16 mouse cellular contexts compared by ENCODE assay signal in the genomic region with DNA sequence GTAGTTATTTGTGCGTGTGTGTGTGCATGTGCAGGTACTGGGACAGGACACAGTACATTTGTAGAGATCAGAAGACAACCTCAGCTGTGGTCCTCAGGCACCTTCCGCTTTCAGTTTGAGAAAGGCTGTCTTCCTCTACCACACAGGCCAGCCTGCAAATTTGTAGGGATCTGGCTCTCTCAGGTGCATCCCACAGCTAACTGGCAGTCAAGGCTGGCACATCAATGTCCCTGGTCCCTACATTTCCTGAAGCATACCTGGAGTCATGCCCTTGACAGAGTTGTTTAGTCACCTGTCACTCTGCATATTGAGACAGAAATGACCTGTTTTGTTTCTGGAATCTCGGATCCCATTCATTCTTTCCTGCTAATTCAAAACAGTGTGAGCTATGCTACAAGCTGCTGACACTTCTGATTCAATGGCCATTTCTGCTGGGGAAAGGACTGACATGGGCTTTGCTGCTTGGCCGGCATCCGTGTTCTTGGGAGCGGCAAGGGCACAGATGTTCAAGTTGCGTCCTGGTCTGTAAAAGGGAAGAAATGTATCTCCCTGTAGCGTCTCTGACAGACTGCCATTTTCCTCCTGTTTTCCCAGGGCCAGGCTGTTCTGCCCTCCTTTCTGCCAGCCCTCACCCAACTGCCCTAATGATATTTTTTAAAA. TPM values are rescaled to one million over a fixed set of nuclear protein-coding genes. Genes with fewer than 3 reads are reported as not detected.
DNase-seq lines count a peak whose midpoint lies in the region; ATAC-seq and TF ChIP-seq lines count a peak whose summit lies in the region.
"Had no signal": no experiment of that assay in that cellular context is flagged by ENCODE, and none has a peak within 500 bp of the region (broad histone marks: within the 10 kb centered on the region; RNA-seq: fewer than 3 reads in every experiment).

No protein-coding gene starts in this region.

- no peak for ATAC-seq in forebrain, embryonic 13.5 days
- ATAC-seq in forebrain, embryonic 16.5 days: no peak
- ATAC-seq in midbrain, embryonic 12.5 days (ENCODE audit: low FRiP score, low read depth): no peak
- 0 out of 2 replicates have a peak, but pooled peaks have one; percentile 21 for ATAC-seq in hindbrain, embryonic 16.5 days
- ATAC-seq in neural tube, embryonic 14.5 days (ENCODE audit: low read depth): no peak
- ATAC-seq in stomach, postnatal 0 days (ENCODE audit: low FRiP score, low TSS enrichment): no peak
- ATAC-seq: Patski had no signal

- WGBS in forebrain, embryonic 13.5 days: 71% methylated on average over 8 of the region's 8 CpGs
- 62% methylated on average over 8 of the region's 8 CpGs for WGBS in forebrain, embryonic 16.5 days
- whole genome bisulfite sequencing in midbrain, embryonic 12.5 days: 87% methylated on average over 8 of the region's 8 CpGs
- 90% methylated on average over 8 of the region's 8 CpGs for WGBS in midbrain, embryonic 10.5 days
- 61% methylated on average over 8 of the region's 8 CpGs for WGBS in hindbrain, embryonic 16.5 days
- 70% methylated on average over 8 of the region's 8 CpGs for WGBS in neural tube, embryonic 14.5 days
- 91% methylated on average over 8 of the region's 8 CpGs for WGBS in stomach, postnatal 0 days

- H3K9ac ChIP-seq in forebrain, embryonic 13.5 days: no peak overlapping the region
- no peak overlapping the region for H3K9ac ChIP-seq in forebrain, embryonic 16.5 days (replicated peaks; ENCODE audit: low read depth, low read length)
- no peak overlapping the region for H3K9ac ChIP-seq in midbrain, embryonic 12.5 days (replicated peaks)
- no peak overlapping the region for H3K9ac ChIP-seq in hindbrain, embryonic 16.5 days (ENCODE audit: low read depth, low read length)
- no peak overlapping the region for H3K9ac ChIP-seq in neural tube, embryonic 14.5 days (replicated peaks; ENCODE audit: low read depth, low read length)
- no peak overlapping the region for H3K9ac ChIP-seq in stomach, postnatal 0 days (ENCODE audit: low read length)
- H3K9ac ChIP-seq: heart, embryonic 12.5 days; lung, embryonic 14.5 days had no signal

- TF ChIP-seq EP300 in stomach, postnatal 0 days (optimal IDR thresholded peaks at IDR 0.05): no peak

- no peaks in the 10 kb centered on the region for H3K27me3 ChIP-seq in forebrain, embryonic 13.5 days
- H3K27me3 ChIP-seq in forebrain, embryonic 16.5 days (replicated peaks; ENCODE audit: control insufficient read depth, insufficient read depth, low read length): no peaks in the 10 kb centered on the region
- H3K27me3 ChIP-seq in midbrain, embryonic 12.5 days: peaks cover 41% of the 10 kb centered on the region
- H3K27me3 ChIP-seq in midbrain, embryonic 10.5 days (ENCODE audit: low read depth, poor library complexity, severe bottlenecking): peaks cover 32% of the 10 kb centered on the region
- H3K27me3 ChIP-seq in hindbrain, embryonic 16.5 days (replicated peaks; ENCODE audit: control insufficient read depth, insufficient read depth, low read length): no peaks in the 10 kb centered on the region
- H3K27me3 ChIP-seq in neural tube, embryonic 14.5 days (ENCODE audit: control insufficient read depth, insufficient read depth, low read length): no peaks in the 10 kb centered on the region
- H3K27me3 ChIP-seq in stomach, postnatal 0 days (ENCODE audit: control insufficient read depth, insufficient read depth, low read length): no peaks in the 10 kb centered on the region
- H3K27me3 ChIP-seq: heart, embryonic 12.5 days; Patski had no signal

- H3K36me3 ChIP-seq in forebrain, embryonic 13.5 days (ENCODE audit: poor library complexity, severe bottlenecking): peaks cover 18% of the 10 kb centered on the region; the same call in 1 of the 2 replicates
- H3K36me3 ChIP-seq in forebrain, embryonic 16.5 days (ENCODE audit: control insufficient read depth, insufficient read depth): no peaks in the 10 kb centered on the region; the same call in 1 of the 2 replicates
- peaks cover 7% of the 10 kb centered on the region; the same call in 1 of the 2 replicates for H3K36me3 ChIP-seq in midbrain, embryonic 12.5 days
- H3K36me3 ChIP-seq in midbrain, embryonic 10.5 days: peaks cover 31% of the 10 kb centered on the region
- H3K36me3 ChIP-seq in hindbrain, embryonic 16.5 days (ENCODE audit: control insufficient read depth, insufficient read depth, low read length): no peaks in the 10 kb centered on the region
- H3K36me3 ChIP-seq in neural tube, embryonic 14.5 days (ENCODE audit: control insufficient read depth, insufficient read depth, low read length): peaks cover 4% of the 10 kb centered on the region; the same call in 1 of the 2 replicates
- no peaks in the 10 kb centered on the region; the same call in 1 of the 2 replicates for H3K36me3 ChIP-seq in stomach, postnatal 0 days (ENCODE audit: control insufficient read depth, insufficient read depth, low read length)

- no peak for TF ChIP-seq CTCF in stomach, postnatal 0 days (IDR thresholded peaks at IDR 0.05; ENCODE audit: low read depth)

- no peaks in the 10 kb centered on the region for H3K9me3 ChIP-seq in forebrain, embryonic 13.5 days (replicated peaks)
- H3K9me3 ChIP-seq in forebrain, embryonic 16.5 days (ENCODE audit: control insufficient read depth, low read length): no peaks in the 10 kb centered on the region
- H3K9me3 ChIP-seq in midbrain, embryonic 12.5 days: no peaks in the 10 kb centered on the region
- H3K9me3 ChIP-seq in midbrain, embryonic 10.5 days (replicated peaks): no peaks in the 10 kb centered on the region
- no peaks in the 10 kb centered on the region for H3K9me3 ChIP-seq in hindbrain, embryonic 16.5 days (ENCODE audit: control insufficient read depth, low read length)
- no peaks in the 10 kb centered on the region for H3K9me3 ChIP-seq in neural tube, embryonic 14.5 days (ENCODE audit: control insufficient read depth, low read length)
- H3K9me3 ChIP-seq in stomach, postnatal 0 days (ENCODE audit: control insufficient read depth, low read length): no peaks in the 10 kb centered on the region
- H3K9me3 ChIP-seq: heart, embryonic 12.5 days had no signal

- no peak overlapping the region for H3K4me3 ChIP-seq in forebrain, embryonic 13.5 days
- H3K4me3 ChIP-seq in forebrain, embryonic 16.5 days (replicated peaks; ENCODE audit: low read length): no peak overlapping the region
- H3K4me3 ChIP-seq in midbrain, embryonic 12.5 days: no peak overlapping the region
- no peak overlapping the region for H3K4me3 ChIP-seq in midbrain, embryonic 10.5 days
- H3K4me3 ChIP-seq in hindbrain, embryonic 16.5 days (ENCODE audit: low read length): no peak overlapping the region
- no peak overlapping the region for H3K4me3 ChIP-seq in neural tube, embryonic 14.5 days (ENCODE audit: low read depth, low read length)
- no peak overlapping the region for H3K4me3 ChIP-seq in stomach, postnatal 0 days (ENCODE audit: low read depth, low read length)
- H3K4me3 ChIP-seq: heart, embryonic 12.5 days had no signal

- DNase-seq in midbrain, embryonic 10.5 days (ENCODE audit: low spot score): no peak
- no peak for DNase-seq in stomach, postnatal 0 days (ENCODE audit: low spot score)
- DNase-seq: adrenal gland, adult 8-10 months; heart, adult 11 months; heart, postnatal 14 days; kidney, adult 8-10 months; lung, embryonic 14.5 days; lung, postnatal 4 days; thymus, postnatal 36 days had no signal

- peak overlapping the region; percentile 52; the same call in 1 of the 2 replicates for H3K27ac ChIP-seq in forebrain, embryonic 13.5 days
- no peak overlapping the region for H3K27ac ChIP-seq in forebrain, embryonic 16.5 days (ENCODE audit: low read length)
- H3K27ac ChIP-seq in midbrain, embryonic 12.5 days (replicated peaks): peak overlapping the region; percentile 35; the same call in 1 of the 2 replicates
- no peak overlapping the region for H3K27ac ChIP-seq in midbrain, embryonic 10.5 days (replicated peaks)
- peak overlapping the region; percentile 48; the same call in 1 of the 2 replicates for H3K27ac ChIP-seq in hindbrain, embryonic 16.5 days (ENCODE audit: low read depth, low read length)
- H3K27ac ChIP-seq in neural tube, embryonic 14.5 days (ENCODE audit: low read depth, low read length): peak overlapping the region; percentile 71
- H3K27ac ChIP-seq in stomach, postnatal 0 days (replicated peaks): no peak overlapping the region

- H3K4me1 ChIP-seq in forebrain, embryonic 13.5 days: peaks cover 29% of the 10 kb centered on the region
- peaks cover 6% of the 10 kb centered on the region for H3K4me1 ChIP-seq in forebrain, embryonic 16.5 days (replicated peaks; ENCODE audit: control insufficient read depth, insufficient read depth, low read length)
- H3K4me1 ChIP-seq in midbrain, embryonic 12.5 days: peaks cover 12% of the 10 kb centered on the region; the same call in 1 of the 2 replicates
- peaks cover 24% of the 10 kb centered on the region for H3K4me1 ChIP-seq in midbrain, embryonic 10.5 days
- peaks cover 12% of the 10 kb centered on the region for H3K4me1 ChIP-seq in hindbrain, embryonic 16.5 days (ENCODE audit: control insufficient read depth, insufficient read depth, low read depth, low read length)
- peaks cover 17% of the 10 kb centered on the region for H3K4me1 ChIP-seq in neural tube, embryonic 14.5 days (ENCODE audit: control insufficient read depth, insufficient read depth, low read length)
- H3K4me1 ChIP-seq in stomach, postnatal 0 days (replicated peaks; ENCODE audit: control insufficient read depth, insufficient read depth): no peaks in the 10 kb centered on the region

- no peak overlapping the region for H3K4me2 ChIP-seq in forebrain, embryonic 13.5 days
- H3K4me2 ChIP-seq in forebrain, embryonic 16.5 days (ENCODE audit: low read length): no peak overlapping the region
- H3K4me2 ChIP-seq in midbrain, embryonic 12.5 days (replicated peaks): no peak overlapping the region
- no peak overlapping the region for H3K4me2 ChIP-seq in hindbrain, embryonic 16.5 days (ENCODE audit: low read length)
- no peak overlapping the region for H3K4me2 ChIP-seq in neural tube, embryonic 14.5 days (ENCODE audit: low read depth, low read length)
- no peak overlapping the region for H3K4me2 ChIP-seq in stomach, postnatal 0 days (replicated peaks; ENCODE audit: low read depth)
- H3K4me2 ChIP-seq: heart, embryonic 12.5 days; lung, embryonic 14.5 days had no signal

RNA-seq across cellular contexts. Expression of a gene that starts 53.8 kb away (rescaled TPM):
- polyA plus RNA-seq in forebrain, embryonic 13.5 days (2015; fragmentation: Nextera tagmentation; extraction: Ambion mirVana): 96.6 and 97.1 TPM in 2 replicates
- polyA plus RNA-seq in forebrain, embryonic 16.5 days (2015; fragmentation: Nextera tagmentation; extraction: Ambion mirVana): 78.2 and 79.8 TPM in 2 replicates
- polyA plus RNA-seq in midbrain, embryonic 12.5 days (2016; fragmentation: Nextera tagmentation; extraction: Ambion mirVana): 89.1 and 94.2 TPM in 2 replicates
- polyA plus RNA-seq in midbrain, embryonic 10.5 days (2016; fragmentation: Nextera tagmentation; extraction: Ambion mirVana): 96.0 and 102 TPM in 2 replicates
- 53.0 and 58.8 TPM in 2 replicates for polyA plus RNA-seq in hindbrain, embryonic 16.5 days (2015; fragmentation: Nextera tagmentation; extraction: Ambion mirVana)
- 59.4 and 65.6 TPM in 2 replicates for polyA plus RNA-seq in neural tube, embryonic 14.5 days (2014; fragmentation: Nextera tagmentation; extraction: Ambion mirVana)
- polyA plus RNA-seq in stomach, postnatal 0 days (2015; fragmentation: Nextera tagmentation; extraction: Ambion mirVana): 23.9 and 24.5 TPM in 2 replicates

Comparison
In these comparisons a context has a peak if more than half of its experiments do, and no peak if none do; other contexts are left out.
1. H3K27ac ChIP-seq: peak in forebrain, embryonic 13.5 days (single experiment), midbrain, embryonic 12.5 days (single experiment), hindbrain, embryonic 16.5 days (single experiment) and neural tube, embryonic 14.5 days (single experiment); none in forebrain, embryonic 16.5 days (single experiment), midbrain, embryonic 10.5 days (single experiment) and stomach, postnatal 0 days (single experiment).